Mouse (Mus musculus): ENCODE data around the gene Tex52.

GRCm38 (mm10) chr6:128416169-128416568, 40.9 kb downstream of the Tex52 start:
- TF ChIP-seq GATA1 (IDR thresholded peaks at IDR 0.05; ENCODE audit: borderline replicate concordance, low read length) (no peak), FLI1 (IDR thresholded peaks at IDR 0.05; ENCODE audit: low read length) (no peak)
